Mouse (Mus musculus) T-helper 17 cell (primary cell): ENCODE measurements around the gene Gm44790.

ENCODE experiments used
- in situ Hi-C, 2 experiments: fragments of 300-600 bp; cut with MboI, MseI; formaldehyde crosslinking; loops; 1 replicate in 1 of 2; 2 replicates in 1 of 2; pipeline ENCODE4 v1.15.1; 2025; ENCODE audit warnings: high pct_unique_total_duplicates in 2 of 2

Gene Gm44790

GRCm38 (mm10) chr6:86402681-86403607, 23.5 kb upstream of the Gm44790 start:
- in situ Hi-C loops = loop anchor here (5.0 to 25.0 kb wide), 2 partner anchors 36 to 1134 kb away; partner anchors contain the start of genes Arhgap25 (in 1 of the 2) and Fam136a (in 1 of the 2)

DNA sequence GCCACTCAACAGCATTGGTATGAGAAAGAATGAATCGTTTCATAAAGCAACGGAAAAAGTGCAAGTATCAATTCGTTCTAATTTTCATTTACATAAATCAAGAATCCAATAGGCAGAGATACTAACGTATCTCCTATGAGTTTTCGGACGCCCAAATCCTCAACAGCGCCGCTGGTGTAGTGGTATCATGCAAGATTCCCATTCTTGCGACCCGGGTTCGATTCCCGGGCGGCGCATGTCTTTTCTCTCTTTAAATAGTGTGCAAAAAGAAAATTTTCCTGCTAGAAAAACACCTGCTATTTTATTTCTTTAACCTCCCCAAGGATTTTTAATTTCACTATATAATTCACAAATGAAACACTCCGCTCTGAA, 22.7 kb upstream of the Gm44790 start:
- in situ Hi-C loops = loop anchor here (5.0 to 25.0 kb wide), 2 partner anchors 36 to 1134 kb away; partner anchors contain the start of genes Arhgap25 (in 1 of the 2) and Fam136a (in 1 of the 2)

GRCm38 (mm10) chr6:86404100-86404861, 22.2 kb upstream of the Gm44790 start, which contains the start of gene Tia1:
Gene Tia1 (plus strand): TSS chr6:86404219.
- in situ Hi-C loops = loop anchor here (5.0 to 25.0 kb wide), 2 partner anchors 37 to 1133 kb away; partner anchors contain the start of genes Arhgap25 (in 1 of the 2) and Fam136a (in 1 of the 2)

DNA sequence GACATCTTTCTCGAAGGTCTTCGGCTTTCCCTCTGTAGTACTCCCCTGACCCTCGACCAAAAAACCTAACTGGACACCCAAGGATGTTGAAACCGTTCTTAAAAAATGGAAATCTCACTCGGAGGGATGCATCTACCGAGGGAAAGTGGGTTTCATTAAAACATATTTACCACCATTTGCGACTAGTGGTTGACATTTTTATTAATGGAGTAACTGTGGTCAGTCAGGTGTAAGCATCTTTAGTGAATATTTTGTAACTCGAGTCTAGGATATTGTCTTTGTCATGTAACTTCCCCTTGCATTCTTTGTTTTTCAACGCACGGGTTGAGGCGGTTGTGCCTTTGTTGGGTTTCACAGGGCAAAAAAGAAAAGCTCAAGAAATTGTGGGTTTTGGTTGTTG, 21.5 kb upstream of the Gm44790 start:
- in situ Hi-C loops = loop anchor here (5.0 to 25.0 kb wide), 2 partner anchors 38 to 1132 kb away; partner anchors contain the start of genes Arhgap25 (in 1 of the 2) and Fam136a (in 1 of the 2)

GRCm38 (mm10) chr6:86406306-86406705, 20.2 kb upstream of the Gm44790 start:
- in situ Hi-C loops = loop anchor here in 1 of 2 experiments (25.0 kb wide), 1 partner anchor 1131 kb away; the partner anchor contains the start of gene Arhgap25

DNA sequence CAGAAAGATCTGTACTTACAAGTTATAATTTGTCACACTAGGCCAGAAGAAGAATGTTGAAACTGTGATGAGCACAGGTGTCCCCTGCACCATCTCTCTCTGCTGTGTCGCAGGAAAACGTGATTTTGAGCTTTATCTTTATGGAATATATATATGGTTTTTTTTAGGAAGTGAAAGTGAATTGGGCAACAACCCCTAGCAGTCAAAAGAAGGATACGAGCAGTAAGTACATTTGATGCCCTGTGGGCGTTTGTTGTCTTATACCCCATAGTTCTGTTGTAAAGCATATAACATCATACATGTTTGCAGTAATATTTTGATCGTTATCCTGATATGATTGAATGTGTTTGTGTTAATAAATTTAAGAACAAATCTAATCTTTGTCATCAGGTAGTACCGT, 7.7 kb upstream of the Gm44790 start:
- in situ Hi-C loops = loop anchor here in 1 of 2 experiments (25.0 kb wide), 1 partner anchor 1119 kb away; the partner anchor contains the start of gene Arhgap25

- in situ Hi-C loops = loop anchor here in 1 of 2 experiments (25.0 kb wide), 1 partner anchor 1118 kb away; the partner anchor contains the start of gene Arhgap25
Measured at GRCm38 (mm10) chr6:86419239-86419638, 7.2 kb upstream of the Gm44790 start.

GRCm38 (mm10) chr6:86420491-86420890, 6.0 kb upstream of the Gm44790 start:
- in situ Hi-C loops = loop anchor here in 1 of 2 experiments (25.0 kb wide), 1 partner anchor 1117 kb away; the partner anchor contains the start of gene Arhgap25

GRCm38 (mm10) chr6:86431531-86431930, 5.1 kb downstream of the Gm44790 start:
- in situ Hi-C loops = no loop called here

GRCm38 (mm10) chr6:86433696-86434095, 7.2 kb downstream of the Gm44790 start:
- in situ Hi-C loops = no loop called here

- in situ Hi-C loops = loop anchor here (5.0 kb wide), 2 partner anchors 40 to 715 kb away; partner anchors contain the start of gene Pcyox1 (in 1 of the 2)
Measured at GRCm38 (mm10) chr6:86437711-86438110, 11.3 kb downstream of the Gm44790 start.

GRCm38 (mm10) chr6:86438272-86439118, 12.0 kb downstream of the Gm44790 start, which contains the start of gene C87436:
Gene C87436 (plus strand): TSS chr6:86438374.
- in situ Hi-C loops = loop anchor here (5.0 kb wide), 2 partner anchors 41 to 714 kb away; partner anchors contain the start of gene Pcyox1 (in 1 of the 2)

DNA sequence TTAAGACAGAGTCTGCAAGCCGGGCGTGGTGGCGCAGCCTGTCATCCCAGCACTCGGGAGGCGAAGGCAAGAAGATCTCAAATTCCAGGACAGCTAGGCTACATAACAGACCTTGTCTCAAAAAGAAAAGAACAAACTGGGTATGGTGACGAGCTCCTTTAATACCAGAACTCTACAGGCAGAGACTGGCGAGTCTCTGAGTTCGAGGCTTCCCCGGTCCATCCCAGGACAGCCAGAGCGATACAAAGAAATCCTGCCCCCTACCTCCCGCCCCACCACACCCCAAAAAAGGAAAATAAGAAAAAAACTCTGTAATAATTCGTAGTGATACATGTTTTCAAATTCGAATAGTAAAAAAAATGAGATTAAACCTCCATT, 12.7 kb downstream of the Gm44790 start:
- in situ Hi-C loops = loop anchor here (5.0 kb wide), 2 partner anchors 42 to 713 kb away; partner anchors contain the start of gene Pcyox1 (in 1 of the 2)

GRCm38 (mm10) chr6:86439531-86439930, 13.1 kb downstream of the Gm44790 start:
- in situ Hi-C loops = loop anchor here (5.0 kb wide), 2 partner anchors 42 to 713 kb away; partner anchors contain the start of gene Pcyox1 (in 1 of the 2)

GRCm38 (mm10) chr6:86441571-86441970, 15.1 kb downstream of the Gm44790 start:
- in situ Hi-C loops = no loop called here

DNA sequence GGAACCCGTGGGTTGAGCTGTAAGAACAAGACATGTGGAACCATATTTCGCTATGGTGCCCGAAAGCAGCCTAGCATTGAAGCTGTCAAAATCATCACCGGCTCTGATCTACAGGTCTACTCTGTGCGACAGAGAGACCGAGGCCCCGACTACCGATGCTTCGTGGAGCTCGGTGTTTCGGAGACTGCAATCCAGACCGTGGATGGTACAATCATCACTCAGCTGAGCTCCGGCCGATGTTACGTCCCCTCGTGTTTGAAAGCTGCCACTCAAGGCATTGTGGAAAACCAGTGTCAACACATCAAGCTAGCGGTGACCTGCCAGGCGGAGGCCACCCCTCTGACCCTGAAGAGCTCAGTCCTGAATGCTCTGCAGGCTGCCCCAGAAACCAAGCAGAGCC, 19.1 kb downstream of the Gm44790 start:
- in situ Hi-C loops = no loop called here

DNA sequence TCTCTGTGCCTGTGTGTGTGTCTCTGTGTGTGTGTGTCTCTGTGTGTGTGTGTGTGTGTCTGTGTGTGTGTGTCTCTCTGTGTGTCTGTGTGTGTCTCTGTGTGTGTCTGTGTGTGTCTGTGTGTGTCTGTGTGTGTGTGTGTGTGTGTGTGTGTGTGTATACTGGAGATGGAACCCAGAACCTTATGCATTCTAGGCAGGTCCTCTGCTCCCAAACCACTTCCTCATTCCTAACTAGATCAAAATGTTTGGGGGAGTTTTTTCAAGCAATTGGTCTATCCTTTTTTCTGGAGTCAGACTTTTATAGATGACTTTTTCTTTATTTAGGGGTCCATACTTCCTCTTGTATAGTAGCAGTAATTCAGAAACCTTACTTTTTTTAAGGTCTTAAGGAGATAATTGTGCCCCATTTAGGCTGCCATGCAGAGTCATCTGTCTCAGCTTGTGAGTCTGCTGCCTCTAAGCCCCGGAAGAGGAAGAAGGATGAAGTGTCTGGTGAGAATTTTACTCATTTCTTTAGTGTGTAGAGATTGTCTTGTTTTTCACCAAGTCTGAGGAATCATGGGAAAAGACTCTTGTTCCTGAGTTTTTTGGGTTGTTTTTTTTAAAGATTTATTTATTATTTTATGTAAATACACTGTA, 20.6 kb downstream of the Gm44790 start:
- in situ Hi-C loops = no loop called here

DNA sequence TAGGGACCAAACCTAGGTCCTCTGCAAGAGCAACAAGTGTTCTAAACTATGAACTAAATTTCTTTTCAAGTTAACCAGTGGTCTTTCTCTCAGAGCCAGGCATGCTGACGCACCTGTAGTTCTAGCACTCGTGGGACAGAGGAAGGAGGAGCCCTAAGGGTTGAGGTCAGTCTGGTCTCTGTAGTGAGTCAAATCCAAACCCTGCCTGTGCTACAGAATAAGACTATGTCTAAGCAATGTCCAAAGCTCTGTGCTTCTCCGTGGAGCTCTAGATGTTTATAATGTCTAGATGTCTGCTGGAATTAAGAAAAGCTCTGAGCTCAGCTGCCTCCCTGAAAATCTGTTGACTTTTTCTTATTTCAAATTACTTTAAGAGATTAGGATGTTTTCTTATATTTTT, 30.3 kb downstream of the Gm44790 start:
- in situ Hi-C loops = no loop called here

DNA sequence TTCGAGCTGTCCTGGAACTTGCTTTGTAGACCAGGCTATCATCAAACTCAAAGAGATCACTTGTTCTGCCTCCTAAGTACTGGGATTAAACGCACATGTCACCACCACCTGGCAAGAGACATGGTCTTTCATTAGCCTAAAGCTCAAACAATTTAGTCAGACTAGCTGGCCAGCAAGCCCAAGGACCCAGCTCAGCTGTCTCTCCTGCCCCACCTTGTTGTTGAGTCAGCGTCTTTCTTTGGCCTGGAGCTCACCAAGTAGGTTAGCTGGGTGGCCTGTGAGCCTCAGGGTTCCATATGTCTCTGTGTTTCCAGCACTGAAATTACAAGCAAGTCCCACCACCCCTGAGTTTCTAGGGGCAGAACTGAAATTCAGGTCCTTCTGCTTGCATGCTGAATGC, 36.6 kb downstream of the Gm44790 start:
- in situ Hi-C loops = no loop called here
